Mouse (Mus musculus) spleen, adult 12 weeks (tissue): Measurements from ENCODE around the gene Vwc2l.

Experiments
- DNase-seq: peaks from one replicate; pipeline ENCODE4 v3.0.0; 2022; ENCODE audit warnings: low spot score

The Vwc2l gene

DNA sequence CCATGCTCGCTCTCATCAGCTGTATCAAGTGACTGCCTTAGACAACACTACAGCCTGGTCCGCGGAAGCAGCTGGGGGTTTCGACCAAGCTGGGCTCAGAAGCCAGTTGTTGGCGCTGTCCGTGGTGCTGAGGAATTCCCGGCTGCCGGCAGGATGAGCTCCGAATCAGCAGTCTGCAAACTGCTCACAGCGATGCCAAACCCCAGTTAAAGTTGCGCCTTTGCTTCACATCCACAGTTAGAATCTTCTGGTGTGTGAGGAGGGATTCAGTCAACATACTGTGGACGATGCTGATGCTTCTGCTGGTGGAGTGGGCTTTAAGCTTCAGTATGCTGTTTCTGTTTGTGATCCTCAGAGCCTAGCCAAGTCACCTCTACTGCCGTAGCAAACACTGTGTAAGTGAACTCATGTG, at the start of gene Vwc2l:
TSS of gene Vwc2l (plus strand) at position 61 of the 412 bp plus-strand sequence.
- no peak for DNase-seq

DNA sequence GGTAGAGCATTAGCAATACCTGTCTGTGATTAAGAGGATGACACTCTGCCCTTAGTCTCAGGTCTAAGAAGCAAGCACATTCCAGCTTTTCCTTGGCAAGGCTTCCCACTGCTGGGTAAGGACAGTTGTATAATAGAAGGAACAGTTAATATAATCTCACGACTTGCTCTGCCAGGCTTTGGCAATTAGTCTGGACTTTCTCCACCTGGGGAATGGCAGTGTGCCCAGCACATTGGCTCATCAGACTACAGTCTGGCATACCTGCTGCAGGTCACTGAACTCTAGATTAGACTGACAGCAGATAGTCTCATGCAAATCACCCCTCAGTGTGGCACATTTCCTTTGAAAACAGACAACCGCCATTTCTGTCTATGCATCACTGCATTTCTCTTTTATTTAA, 33.0 kb upstream of the Vwc2l start:
- no peak for DNase-seq

DNA sequence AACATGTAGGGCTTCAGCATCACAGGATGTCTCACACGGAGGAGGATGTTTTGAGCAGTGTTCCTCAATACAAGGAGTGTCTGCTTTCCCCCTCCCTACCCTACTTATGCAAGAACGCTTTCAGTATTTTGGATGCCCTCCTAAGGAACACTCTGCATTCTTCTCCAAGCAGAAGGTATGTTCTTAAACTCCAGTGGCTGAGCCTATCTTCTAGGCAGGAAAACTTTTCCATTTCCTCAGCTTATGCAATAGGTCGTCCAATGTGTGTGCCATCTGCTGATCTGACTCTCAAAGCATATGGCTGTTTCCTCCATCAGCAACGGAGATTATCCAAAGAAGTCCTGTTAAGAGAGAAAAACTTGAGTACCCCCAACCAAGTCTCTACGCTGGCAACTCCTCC, 25.2 kb upstream of the Vwc2l start:
- DNase-seq: no peak

DNA sequence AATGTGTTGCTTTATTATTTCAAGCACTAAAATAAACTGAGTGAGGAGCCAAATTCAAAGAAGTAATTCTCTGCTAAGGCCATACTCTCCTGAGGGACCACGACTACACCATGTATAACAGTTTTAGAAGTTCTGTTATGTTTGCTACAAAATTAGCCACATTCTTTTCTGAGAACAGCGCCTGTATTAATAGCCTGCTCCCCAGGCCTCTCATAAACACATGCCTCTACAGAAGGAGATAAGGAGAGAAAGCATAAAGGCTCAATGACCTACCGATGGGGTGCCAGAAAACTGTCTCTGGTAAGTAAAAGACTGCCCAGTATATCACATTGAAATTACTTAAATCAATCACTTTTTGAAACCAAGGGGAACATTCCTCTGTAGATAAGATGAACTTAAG, 21.6 kb upstream of the Vwc2l start:
- no peak for DNase-seq

DNA sequence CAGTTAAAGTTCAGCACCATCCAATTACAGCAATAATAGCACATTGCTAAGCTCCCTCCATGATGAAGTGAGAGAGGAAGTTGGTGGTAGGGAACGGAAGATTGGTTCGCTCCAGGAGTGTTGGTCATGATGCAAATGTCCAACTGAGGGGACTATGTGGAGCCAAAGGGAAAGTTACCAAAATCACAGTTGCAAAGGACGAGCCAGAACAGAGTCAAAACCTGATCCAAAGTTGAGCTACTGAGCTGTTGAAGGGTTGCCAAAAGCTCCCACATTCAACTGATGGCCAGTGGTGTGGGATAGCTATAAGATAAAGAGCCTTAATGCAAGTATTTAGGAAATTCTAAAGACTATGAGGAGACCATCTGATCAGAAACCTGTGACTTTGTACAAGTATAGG, 19.7 kb upstream of the Vwc2l start:
- DNase-seq: no peak

DNA sequence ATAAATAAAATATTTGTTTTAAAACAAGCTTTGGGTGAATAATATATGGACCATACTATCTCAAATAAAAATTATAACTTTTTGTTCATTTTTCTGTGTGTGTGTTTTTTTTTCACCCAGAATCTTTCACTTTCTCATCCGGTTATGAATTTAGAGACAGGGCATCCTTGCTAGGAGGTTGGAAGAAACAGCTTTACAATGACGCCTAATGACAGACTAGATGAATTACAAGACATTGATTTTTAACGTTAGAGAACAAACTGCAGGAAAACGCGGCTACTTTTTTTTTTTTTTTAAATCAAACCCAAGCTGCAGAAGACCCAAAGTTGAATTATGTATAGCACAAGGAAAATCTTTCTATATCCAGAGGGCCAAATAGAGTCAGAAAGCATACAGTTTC, 470 bp upstream of the Vwc2l start:
- no peak for DNase-seq

DNA sequence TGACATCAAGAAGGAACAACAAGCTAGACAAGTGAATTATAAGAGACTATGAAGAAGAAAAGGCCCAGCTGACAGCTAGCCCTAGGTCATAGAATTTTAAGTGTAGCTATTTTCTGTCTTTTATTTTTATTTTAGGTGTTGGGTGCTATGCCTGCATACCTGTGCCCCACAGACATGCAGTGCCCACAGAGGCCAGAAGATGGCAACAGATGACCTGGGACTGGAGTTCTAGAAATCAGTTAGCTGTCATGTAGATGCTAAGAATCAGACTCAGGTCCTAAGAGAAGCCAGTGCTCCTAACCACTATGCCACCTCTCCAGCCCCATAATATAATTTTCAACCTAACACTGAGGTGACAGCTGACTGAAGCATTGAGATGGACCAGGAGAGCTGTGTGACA, 61.6 kb downstream of the Vwc2l start:
- DNase-seq: no peak

DNA sequence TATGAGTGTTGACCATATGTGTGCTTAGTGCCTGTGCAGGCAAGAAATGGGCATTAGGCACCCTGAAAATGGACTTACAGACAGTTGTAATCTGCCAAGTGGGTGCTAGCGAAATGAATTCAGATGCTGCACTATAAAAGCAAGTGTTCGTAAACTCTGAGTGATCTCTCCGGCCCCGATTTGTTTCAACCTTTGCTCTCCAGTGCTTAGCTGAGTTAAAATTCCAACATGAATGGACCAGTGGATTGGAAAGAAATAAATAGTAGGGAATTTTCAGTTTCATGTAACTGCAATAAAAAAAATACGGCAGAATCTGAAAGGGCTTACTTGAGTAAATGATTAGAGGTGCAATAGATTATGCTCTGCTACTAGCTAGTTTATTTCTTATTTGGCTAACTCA, 66.1 kb downstream of the Vwc2l start:
- DNase-seq: no peak

DNA sequence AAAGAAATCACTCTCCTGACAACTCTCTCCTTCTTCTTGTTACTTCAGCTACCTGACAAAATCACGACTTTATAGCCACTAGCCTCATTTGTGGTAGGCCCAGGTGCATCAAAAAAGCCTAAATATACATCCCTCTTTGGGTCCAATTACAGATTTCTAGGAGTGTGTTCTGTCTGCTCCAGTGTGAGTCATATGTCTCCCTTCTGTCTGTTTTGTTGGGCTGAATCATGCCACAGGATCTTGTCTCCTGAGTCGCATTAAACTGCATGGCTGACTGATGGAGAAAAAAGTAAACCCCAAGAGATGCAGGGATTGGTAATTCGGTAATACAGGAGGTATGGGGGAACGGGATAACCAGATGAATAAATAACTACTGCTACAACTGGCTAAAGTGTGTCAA, 69.6 kb downstream of the Vwc2l start:
- no peak for DNase-seq

DNA sequence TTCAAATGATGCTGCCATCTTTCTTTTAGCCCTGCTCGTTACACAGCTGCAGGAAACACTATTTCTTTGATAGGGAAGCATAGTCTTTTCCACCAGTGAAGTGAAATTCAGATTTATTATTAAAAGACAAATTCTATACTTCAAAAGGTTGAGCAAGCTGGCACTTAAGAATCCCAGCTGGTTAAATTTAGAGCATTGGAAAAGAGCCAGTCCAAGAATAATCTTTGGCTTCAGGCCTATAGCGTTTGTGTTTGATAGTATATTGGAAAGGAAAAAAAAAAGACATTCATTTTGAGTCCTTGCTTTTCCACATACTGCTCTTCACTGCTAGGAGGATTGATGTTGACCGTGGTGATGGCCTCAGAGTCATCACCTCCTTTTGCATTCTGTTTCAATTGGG, 77.9 kb downstream of the Vwc2l start:
- DNase-seq: no peak

DNA sequence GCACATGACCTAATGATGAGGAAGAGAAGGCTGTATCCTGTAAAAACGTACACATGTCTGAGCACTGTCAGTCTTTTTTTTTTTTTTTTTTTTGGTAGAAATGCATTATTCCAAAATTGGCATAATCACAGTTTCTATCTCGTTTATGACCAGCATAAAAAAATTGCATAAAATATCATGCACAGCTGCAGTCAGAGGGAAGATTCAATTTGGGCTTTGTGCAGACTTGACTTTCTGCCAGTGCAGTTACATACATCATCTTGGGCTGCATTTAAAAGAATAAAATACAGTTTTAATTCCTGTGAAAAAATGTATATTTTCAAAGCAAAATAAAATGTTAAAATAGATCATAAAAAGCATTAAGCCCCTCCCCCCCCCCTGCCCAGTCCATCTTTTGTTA, 97.6 kb downstream of the Vwc2l start:
- no peak for DNase-seq

DNA sequence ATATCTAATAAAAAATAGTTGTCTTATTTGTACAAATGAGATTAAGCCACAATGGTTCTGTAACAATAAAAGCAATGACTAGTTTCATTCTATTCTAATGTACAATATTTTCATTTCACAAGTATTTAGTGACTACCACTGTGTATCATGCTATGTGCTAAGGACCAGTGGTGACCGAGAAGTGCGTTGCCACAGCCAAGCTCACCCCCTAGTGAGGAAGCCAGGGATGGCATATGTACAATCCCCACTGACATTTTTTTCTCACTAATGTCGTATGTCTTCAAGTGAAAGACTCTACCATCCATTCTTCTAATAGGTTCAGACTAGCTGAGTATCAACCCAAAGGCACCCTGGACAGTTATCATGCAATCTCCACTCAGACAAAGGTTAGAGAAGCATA, 107.7 kb downstream of the Vwc2l start:
- no peak for DNase-seq

DNA sequence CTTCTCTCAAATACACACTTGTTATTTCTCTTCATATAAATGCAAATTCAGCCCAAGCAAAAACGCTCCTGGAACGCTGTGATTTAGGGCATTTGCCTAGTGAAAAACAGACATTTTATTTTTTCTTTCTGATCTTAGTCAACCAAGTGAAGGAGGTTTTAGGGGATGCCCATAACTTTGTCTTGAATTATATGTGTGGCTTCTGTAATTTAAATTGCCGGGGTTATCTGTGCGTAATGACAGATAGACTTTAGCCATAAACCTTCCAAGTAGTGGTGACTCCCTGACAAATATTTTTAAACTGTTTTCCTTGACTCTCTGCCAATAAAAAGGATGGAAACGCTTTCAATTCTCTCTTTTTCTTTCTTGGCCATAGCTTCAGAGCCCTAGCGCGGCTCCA, 116.7 kb downstream of the Vwc2l start:
- no peak for DNase-seq

DNA sequence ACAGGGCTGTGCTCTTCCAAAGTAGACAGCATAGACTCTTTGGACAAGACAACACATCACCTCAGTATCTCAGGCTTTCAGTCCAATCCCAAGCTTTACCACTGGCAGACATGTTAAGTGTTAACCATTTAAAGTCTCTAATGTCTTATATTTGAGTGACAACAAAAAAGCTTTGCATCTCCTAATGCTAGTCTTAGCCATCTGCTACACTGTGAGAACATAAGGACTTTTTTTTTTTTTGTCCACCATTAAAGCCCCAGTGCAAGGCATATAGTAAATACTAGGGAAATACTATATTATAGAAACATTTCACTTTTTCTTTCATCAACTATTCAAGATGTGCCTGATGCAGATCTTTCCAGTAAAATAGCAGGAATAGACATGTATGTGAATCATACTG, 119.8 kb downstream of the Vwc2l start:
- no peak for DNase-seq

DNA sequence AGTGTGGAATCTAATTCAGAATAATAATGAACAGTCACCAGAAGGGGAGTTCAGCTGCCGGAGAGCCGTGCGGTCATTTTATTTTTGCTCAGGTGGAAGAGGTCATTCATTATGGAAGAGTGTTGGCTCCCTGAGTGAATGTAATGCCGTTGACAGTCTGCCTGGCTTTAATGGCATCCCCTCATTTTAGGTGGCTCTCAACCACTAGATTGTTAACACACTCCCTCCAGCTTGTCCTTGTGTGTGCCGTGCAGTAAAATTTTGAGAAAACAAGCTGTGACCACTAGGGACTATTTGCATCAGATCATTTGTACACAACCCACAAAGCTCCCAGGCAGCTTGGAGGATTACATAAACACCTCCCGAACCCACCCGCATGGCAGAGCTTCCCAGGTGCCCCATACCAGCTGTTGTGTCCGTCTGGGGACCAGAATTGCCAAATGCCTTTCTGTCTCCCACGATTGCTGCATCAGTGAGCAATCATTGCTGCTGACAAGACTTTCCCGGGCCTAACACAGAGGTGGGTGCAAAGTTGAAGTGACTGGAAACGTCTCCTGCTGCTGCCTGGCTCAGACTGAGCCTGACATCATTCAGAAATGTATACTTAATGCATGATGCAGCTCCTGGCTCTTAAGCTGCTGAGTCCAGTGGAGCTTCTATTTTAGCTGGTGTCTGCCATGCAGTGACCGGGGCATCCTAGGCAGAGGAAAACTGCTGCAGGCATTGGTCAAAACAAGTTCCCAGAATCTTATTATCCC, 126.3 kb downstream of the Vwc2l start:
- DNase-seq: no peak

DNA sequence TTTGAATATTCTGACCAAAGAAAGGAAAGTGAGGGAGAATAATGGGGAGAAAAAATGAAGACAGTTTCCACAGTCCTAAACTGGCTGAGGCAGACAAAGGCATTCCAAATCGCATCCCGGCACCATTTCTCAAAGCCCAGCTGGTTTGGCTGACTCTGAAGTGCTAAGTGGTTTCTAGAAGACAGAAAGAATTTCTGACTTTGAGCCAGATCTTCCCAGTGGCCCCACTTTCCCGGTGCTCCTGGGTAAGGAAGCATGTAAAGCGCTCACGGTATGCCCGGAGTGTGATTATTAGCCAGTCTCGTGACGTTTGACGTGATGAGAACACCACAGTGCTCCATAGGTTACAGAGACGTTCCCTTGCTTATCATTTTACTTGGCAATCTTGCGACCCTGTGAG, 127.9 kb downstream of the Vwc2l start:
- DNase-seq: no peak

DNA sequence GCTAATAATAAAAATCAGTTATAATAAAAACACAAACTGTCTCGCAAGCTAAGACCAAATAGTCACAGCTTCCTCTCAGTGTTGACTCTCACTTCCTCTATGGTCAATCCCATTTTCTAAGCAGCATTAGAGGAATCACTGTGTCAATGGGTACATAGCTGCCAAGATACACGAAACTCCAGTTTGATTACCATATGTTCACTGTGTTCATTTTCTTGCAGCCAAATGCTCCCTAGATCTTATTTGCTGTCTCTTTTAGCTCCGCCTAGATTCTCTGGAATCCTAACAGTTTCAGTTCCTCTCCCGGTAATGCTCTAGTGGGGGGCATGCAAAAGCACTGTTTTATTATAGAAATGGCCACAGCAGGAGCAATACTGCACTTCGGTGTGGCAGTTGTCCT, 130.4 kb downstream of the Vwc2l start:
- no peak for DNase-seq

DNA sequence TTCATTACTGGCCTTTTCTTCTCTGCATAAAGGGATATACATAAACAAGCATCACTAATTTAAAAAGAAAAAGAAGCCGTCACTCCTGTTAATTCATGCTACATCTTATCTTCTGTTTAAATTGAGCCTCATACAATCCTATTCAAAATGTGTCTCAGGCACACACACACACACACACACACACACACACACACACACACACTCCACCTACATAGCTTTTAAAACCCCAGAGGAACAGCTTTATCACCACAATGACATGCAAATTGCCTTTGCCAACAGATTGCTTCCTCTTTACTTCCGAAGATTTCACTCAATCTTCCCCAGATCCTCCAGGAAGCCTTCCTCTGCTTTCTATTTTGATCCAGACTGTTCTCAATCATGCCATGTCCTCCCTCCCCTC, 136.2 kb downstream of the Vwc2l start:
- DNase-seq: no peak

DNA sequence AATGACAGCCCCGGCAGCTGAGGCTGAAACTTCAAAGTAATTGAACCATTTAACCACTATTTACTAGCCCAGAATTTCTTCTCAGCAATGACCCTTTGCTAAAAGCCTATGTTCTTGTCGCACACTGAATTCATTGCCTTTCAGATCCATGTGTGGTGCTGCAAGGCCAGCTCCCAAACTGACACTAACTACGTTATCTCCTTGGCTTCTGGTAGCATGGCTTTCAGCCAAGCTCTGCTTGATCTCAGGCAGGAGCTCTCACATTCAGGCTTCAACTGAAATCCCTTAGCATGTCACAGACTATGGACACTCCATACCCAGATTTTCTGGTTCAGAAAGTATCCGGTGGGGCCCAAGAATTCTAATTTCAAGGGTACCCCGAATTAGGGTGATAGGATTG, 140.6 kb downstream of the Vwc2l start:
- no peak for DNase-seq

DNA sequence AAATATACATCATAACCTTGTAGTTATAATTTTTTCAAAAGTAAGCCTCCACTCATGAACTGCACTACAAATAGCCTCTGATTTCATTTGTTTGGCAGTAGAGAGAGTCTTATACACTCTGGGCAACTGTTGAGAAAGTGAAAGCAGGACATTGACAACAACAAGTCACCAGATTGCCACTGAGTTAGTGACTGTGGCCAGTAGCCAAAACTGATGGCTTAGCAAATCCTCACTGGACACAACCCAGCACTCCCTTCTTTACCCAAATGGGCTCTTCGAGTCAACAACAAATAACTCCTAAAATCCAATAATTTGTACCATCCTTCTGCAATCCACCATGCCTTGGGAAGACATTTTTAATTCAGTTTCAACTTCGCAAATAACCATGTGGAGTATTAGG, 155.0 kb downstream of the Vwc2l start:
- no peak for DNase-seq

DNA sequence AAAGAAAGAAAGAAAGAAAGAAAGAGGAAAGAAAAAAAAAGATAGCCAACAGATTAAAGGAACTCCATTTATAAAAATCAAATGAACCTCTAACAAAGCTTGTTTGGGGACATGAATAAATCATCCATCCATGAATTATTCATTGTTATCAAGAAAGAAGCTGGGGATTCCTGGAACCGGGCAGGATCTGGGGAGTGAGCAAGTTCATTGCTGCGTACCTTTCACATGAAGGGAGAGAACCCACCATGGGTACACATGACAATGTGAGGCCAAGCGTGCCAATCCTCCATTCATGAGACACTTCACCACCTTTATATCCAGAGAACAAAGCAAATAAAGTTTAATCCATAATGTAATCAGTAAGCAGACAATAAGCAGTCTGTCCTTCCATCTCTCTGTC, 155.8 kb downstream of the Vwc2l start:
- no peak for DNase-seq

DNA sequence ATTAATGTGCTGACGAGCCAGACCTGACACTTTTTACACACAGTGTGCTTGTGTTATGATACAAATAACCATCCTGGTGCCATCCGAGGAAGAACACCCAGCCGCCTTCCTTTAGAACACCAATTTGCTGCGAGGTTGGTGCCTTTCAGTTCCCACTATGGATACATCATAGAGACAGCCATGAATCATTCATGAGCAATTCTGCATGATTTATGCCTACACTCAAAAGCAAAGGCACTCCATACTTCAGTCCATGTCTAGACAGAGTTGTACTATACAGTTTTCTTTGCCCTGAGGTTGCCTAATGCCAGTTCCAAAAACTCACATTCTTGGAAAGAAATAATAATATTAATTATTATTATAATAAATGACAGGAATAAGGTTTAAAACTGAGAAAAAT, 158.6 kb downstream of the Vwc2l start:
- no peak for DNase-seq

DNA sequence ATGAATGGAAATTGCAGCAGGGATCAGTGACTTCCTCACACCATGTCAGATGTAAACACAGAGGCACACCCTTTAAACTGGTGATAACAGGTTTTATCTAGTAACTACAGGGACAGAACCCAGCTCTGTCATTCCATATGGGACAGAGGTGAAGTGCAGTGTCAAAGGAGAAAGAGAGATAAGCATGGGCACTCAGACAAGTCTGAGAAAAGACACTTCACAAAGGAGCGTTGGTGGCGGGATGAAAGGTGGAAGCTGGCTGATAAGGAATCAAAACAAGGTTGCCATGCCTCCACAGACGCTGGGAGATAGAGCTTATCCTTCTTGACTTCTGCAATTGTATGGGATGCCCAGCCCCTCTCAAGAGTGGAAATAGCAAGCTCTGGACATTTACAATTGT, 176.8 kb downstream of the Vwc2l start:
- no peak for DNase-seq

DNA sequence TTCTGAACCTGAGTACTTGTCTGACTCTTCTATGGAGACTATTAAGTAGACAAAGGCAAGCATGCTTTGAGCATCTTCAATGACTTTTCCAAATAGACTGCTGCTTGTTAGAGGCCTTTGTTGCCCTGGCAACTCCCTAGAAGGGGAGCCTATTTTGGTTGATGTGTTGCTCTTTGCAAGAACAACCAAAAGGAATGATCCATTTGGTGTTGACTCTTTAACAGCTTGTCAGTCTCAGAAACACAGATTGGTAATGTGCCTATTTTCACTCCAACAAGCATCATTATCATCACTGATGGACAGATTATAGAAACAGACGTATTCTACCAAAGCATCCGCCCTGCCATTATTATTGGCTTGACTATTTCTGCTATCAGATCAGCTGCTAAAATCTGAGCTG, 181.9 kb downstream of the Vwc2l start:
- DNase-seq: no peak

DNA sequence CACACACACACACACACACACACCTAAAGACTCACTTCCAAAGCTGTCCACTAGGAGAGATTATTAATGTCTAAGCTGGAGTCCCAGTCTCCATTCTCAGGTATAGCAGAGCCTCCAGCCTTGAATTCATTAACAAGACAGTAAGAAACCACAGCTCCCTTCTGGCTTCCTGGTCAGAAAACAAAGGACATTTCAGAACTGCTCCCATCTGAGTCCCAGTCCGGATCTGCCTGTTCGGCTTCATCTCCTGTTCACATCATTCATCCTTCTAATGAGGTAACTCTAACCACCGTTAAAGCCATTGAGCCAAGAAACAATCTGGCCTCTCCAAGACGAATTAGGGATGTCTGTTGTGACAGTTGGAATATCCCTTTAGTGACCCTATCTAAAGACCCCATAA, 185.7 kb downstream of the Vwc2l start:
- DNase-seq: no peak
